In the genomic region with DNA sequence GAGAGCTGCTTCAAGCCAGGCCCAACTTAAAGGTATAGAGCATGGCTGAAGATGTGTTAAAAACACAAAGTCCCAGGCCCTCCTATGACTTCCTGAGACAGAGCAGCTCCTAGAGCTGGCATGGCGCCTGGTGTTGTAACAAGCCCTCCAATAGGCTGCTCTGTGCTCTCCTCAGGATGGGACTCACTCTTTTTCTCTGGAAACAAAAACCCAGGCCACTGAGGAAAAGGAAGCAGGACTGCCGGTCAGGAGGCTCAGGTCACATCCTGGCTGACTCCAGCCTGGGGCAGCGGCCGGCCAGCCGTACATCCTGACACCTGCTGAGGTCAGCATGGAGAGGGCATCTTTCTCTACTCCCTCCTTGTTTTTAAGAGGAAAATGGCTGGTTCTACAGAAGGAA, we compare ENCODE assay signal across 8 mouse cellular contexts. TPM values are rescaled to one million over a fixed set of nuclear protein-coding genes. Genes with fewer than 3 reads are reported as not detected.
DNase-seq lines count a peak whose midpoint lies in the region; ATAC-seq lines count a peak whose summit lies in the region.

No protein-coding gene starts in this region.

- DNase-seq in adrenal gland, adult (ENCODE audit: inconsistent age in 2 of 2, low spot score in 1 of 2) = peak; percentile 42 to 61
- no peak for DNase-seq in adrenal gland, adult 18-20 months (ENCODE audit: low spot score in 2 of 2)
- no peak for DNase-seq in neural tube, embryonic 10.5 days (ENCODE audit: extremely low spot score, low spot score)
- no peak for DNase-seq in ovary, postnatal 14 days (ENCODE audit: low spot score)
- no peak for DNase-seq in spleen, adult 18-20 months

- H3K27ac ChIP-seq in neural tube, embryonic 13.5 days (replicated peaks) = peak overlapping the region; percentile 23; the same call in 1 of the 2 replicates
- peak overlapping the region; percentile 70 for H3K27ac ChIP-seq in kidney, embryonic 16.5 days (ENCODE audit: low read length)
- H3K27ac ChIP-seq in stomach, embryonic 16.5 days (ENCODE audit: low read length) = no peak overlapping the region; the same call in 1 of the 2 replicates

- H3K9me3 ChIP-seq in neural tube, embryonic 13.5 days = no peaks in the 10 kb centered on the region
- no peaks in the 10 kb centered on the region for H3K9me3 ChIP-seq in kidney, embryonic 16.5 days (ENCODE audit: low read length)
- H3K9me3 ChIP-seq in stomach, embryonic 16.5 days (replicated peaks; ENCODE audit: control insufficient read depth, low read length) = no peaks in the 10 kb centered on the region

- H3K9ac ChIP-seq in neural tube, embryonic 13.5 days = no peak overlapping the region
- no peak overlapping the region for H3K9ac ChIP-seq in kidney, embryonic 16.5 days (replicated peaks; ENCODE audit: low read length)
- H3K9ac ChIP-seq in stomach, embryonic 16.5 days (ENCODE audit: low read length) = no peak overlapping the region

- no peak overlapping the region for H3K4me3 ChIP-seq in neural tube, embryonic 13.5 days
- no peak overlapping the region for H3K4me3 ChIP-seq in kidney, embryonic 16.5 days (ENCODE audit: low read length)
- no peak overlapping the region for H3K4me3 ChIP-seq in stomach, embryonic 16.5 days (replicated peaks; ENCODE audit: low read length)

- no peaks in the 10 kb centered on the region for H3K36me3 ChIP-seq in neural tube, embryonic 13.5 days
- H3K36me3 ChIP-seq in kidney, embryonic 16.5 days (ENCODE audit: insufficient read depth, low read length) = no peaks in the 10 kb centered on the region
- no peaks in the 10 kb centered on the region for H3K36me3 ChIP-seq in stomach, embryonic 16.5 days (ENCODE audit: control insufficient read depth, insufficient read depth, low read length)

- no peaks in the 10 kb centered on the region for H3K27me3 ChIP-seq in neural tube, embryonic 13.5 days
- no peaks in the 10 kb centered on the region for H3K27me3 ChIP-seq in kidney, embryonic 16.5 days (ENCODE audit: insufficient read depth, low read length)
- H3K27me3 ChIP-seq in stomach, embryonic 16.5 days (ENCODE audit: control insufficient read depth, insufficient read depth, low read length) = no peaks in the 10 kb centered on the region

- peaks cover 63% of the 10 kb centered on the region for H3K4me1 ChIP-seq in neural tube, embryonic 13.5 days (replicated peaks)
- peaks cover 58% of the 10 kb centered on the region for H3K4me1 ChIP-seq in kidney, embryonic 16.5 days (ENCODE audit: insufficient read depth, low read length)
- peaks cover 36% of the 10 kb centered on the region for H3K4me1 ChIP-seq in stomach, embryonic 16.5 days (ENCODE audit: control insufficient read depth, insufficient read depth, low read length)

- H3K4me2 ChIP-seq in neural tube, embryonic 13.5 days = no peak overlapping the region
- 0 out of 2 replicates have a peak overlapping the region, but pooled peaks have one; percentile 3 for H3K4me2 ChIP-seq in kidney, embryonic 16.5 days (replicated peaks; ENCODE audit: low read depth, low read length)
- H3K4me2 ChIP-seq in stomach, embryonic 16.5 days (ENCODE audit: low read depth, low read length) = no peak overlapping the region

- peak; percentile 6; the same call in 1 of the 2 replicates for ATAC-seq in neural tube, embryonic 13.5 days (ENCODE audit: low read depth)
- ATAC-seq in kidney, embryonic 16.5 days (ENCODE audit: low FRiP score, low TSS enrichment) = peak; percentile 69
- peak; percentile 46; the same call in 1 of the 2 replicates for ATAC-seq in stomach, embryonic 16.5 days (ENCODE audit: insufficient read depth, low FRiP score)

- 59% methylated on average over 5 of the region's 5 CpGs for whole genome bisulfite sequencing in neural tube, embryonic 13.5 days
- 13% methylated on average over 5 of the region's 5 CpGs for WGBS in kidney, embryonic 16.5 days
- WGBS in stomach, embryonic 16.5 days = 38% methylated on average over 5 of the region's 5 CpGs

RNA-seq across cellular contexts. Expression of gene Amotl1, which starts 36.3 kb away (rescaled TPM):
- total RNA-seq in adrenal gland, adult 18-20 months (2021) = 10 to 100 TPM; 30.3 to 45.1 TPM
- 8.0 and 9.3 TPM in 2 replicates for polyA plus RNA-seq in neural tube, embryonic 13.5 days (2015; fragmentation: Nextera tagmentation; extraction: Ambion mirVana)
- 21.3 and 21.9 TPM in 2 replicates for polyA plus RNA-seq in kidney, embryonic 16.5 days (2015; fragmentation: Nextera tagmentation; extraction: Ambion mirVana)
- 19.7 and 19.8 TPM in 2 replicates for polyA plus RNA-seq in stomach, embryonic 16.5 days (2015; fragmentation: Nextera tagmentation; extraction: Ambion mirVana)

Comparison
In these comparisons a context has a peak if more than half of its experiments do, and no peak if none do; other contexts are left out.
1. DNase-seq: peak in adrenal gland, adult (2 of 2); none in adrenal gland, adult 18-20 months (0 of 2), neural tube, embryonic 10.5 days (single experiment), ovary, postnatal 14 days (single experiment) and spleen, adult 18-20 months (0 of 2).
2. ATAC-seq: peak in every context shown above with its lines; median percentile 69 in kidney, embryonic 16.5 days; 46 in stomach, embryonic 16.5 days; 6 in neural tube, embryonic 13.5 days.